Mouse (Mus musculus) midbrain, embryonic 10.5 days (tissue): ENCODE measurements at regions not wholly inside any gene's neighbourhood (a gene's known extent, or its start where the extent isn't known, plus 50 kb on each side); places are given as distances from the start of the nearest gene placed in this dataset.
"Not testable (repeated sequence)": the region's sequence is repeated elsewhere in the genome, so short reads cannot be mapped to it uniquely, and the experiment has no call there.

Source experiments
- DNase-seq: peaks from one replicate; pipeline ENCODE4 v3.0.0-alpha.2; 2017; ENCODE audit warnings: low spot score
- H3K27ac ChIP-seq: fragments of 300-500 bp; sonication (generic); replicated peaks from 2 replicates; pipeline ENCODE4 v1.5.1; 2016; ENCODE audit warnings: mild to moderate bottlenecking
- H3K27me3 ChIP-seq: fragments of 300-500 bp; sonication (generic); 2 replicates; pipeline ENCODE4 v1.6.1; 2016; ENCODE audit warnings: low read depth, mild to moderate bottlenecking; ENCODE audit not compliant: poor library complexity, severe bottlenecking
- H3K36me3 ChIP-seq: fragments of 300-500 bp; sonication (generic); 2 replicates; pipeline ENCODE4 v1.6.1; 2016; ENCODE audit warnings: mild to moderate bottlenecking, moderate library complexity
- H3K4me1 ChIP-seq: fragments of 300-500 bp; sonication (generic); 2 replicates; pipeline ENCODE4 v1.6.1; 2016
- H3K4me3 ChIP-seq: fragments of 300-500 bp; sonication (generic); 2 replicates; pipeline ENCODE4 v1.5.1; 2016; ENCODE audit warnings: mild to moderate bottlenecking, moderate library complexity
- H3K9me3 ChIP-seq: fragments of 300-500 bp; sonication (generic); replicated peaks from 2 replicates; pipeline ENCODE4 v1.6.1; 2016; ENCODE audit warnings: mild to moderate bottlenecking
- WGBS: fragments of 180-500 bp; shearing (Covaris S2); methylation state at CpG from one replicate; pipeline ENCODE4 v1.1.7; 2016; 5-methylcytosine and 5-hydroxymethylcytosine counted together

DNA sequence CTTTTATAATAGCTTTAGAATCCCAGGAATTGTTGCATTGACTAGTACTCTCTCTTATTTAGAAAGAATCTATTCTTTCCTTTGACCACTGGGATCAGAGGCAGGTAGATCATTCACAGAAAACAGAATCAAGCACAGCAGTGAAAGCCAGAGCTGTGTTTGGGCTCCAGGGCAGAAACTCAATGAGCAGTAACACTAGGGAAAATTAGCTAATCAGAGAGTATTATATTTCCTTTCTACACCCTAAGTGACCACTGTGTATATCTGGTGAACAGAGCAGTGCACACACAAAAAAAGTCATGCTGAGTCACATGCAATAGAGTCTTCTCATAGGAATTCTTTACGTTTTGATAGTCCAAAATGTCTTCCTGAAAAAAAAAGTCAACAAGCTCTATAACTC lies 542.5 kb upstream of the Klhl29 start:
- no peaks in the 10 kb centered on the region for H3K4me1 ChIP-seq
- no peak overlapping the region for H3K27ac ChIP-seq
- no peaks in the 10 kb centered on the region for H3K9me3 ChIP-seq
- no peaks in the 10 kb centered on the region for H3K36me3 ChIP-seq
- WGBS: 87% methylated on average over 1 of the region's 1 CpGs
- H3K27me3 ChIP-seq: no peaks in the 10 kb centered on the region
- no peak for DNase-seq
- no peak overlapping the region for H3K4me3 ChIP-seq

DNA sequence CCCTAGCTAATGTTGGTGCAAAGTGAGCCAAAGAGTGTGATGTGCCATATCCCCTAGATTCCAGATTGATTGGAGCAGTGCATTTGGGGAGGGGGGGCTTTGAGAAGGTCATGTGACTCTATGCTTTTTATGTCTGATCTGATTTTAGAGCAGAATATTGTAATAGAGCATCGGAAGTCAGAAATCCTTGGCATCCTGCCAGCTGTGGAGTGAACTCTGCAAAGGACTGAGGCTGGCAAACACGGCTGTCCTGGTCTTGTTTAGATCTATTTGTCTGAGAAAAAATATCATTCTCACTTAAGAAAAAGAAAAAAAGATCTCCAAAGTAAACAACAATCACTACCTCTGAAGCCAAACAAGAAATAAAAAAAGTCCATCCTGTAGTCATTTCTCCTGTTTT lies 530.8 kb upstream of the Klhl29 start:
- Histone ChIP-seq H3K27me3 (no peaks in the 10 kb centered on the region), H3K4me3 (no peak overlapping the region), H3K36me3 (no peaks in the 10 kb centered on the region), H3K4me1 (no peaks in the 10 kb centered on the region), H3K27ac (no peak overlapping the region), H3K9me3 (no peaks in the 10 kb centered on the region; the same call in 1 of the 2 replicates)
- no peak for DNase-seq
- WGBS: 87% methylated on average over 2 of the region's 2 CpGs

DNA sequence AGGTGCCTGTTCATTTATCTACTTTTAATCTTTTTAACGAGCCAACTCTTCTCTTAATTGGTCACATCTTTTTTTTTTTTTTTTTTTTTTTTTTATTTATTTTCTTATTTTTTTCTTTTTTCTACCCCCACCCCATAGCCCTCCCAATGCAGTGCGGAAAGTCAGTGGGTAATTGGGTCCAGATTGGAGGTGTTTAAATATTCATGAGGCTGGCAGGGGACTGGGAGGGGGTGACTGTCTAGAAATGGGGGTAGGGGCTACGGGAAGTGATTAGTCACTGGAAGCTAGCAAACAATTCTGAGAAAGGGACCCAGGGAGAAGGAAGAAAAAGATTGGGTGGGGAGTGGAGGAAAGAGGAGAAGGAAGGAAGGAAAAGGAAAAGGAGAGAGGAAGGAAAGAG lies 516.3 kb upstream of the Klhl29 start:
- WGBS: 65% methylated on average over 2 of the region's 3 CpGs
- DNase-seq, H3K4me3 ChIP-seq, H3K36me3 ChIP-seq, H3K27ac ChIP-seq, H3K4me1 ChIP-seq, H3K27me3 ChIP-seq, H3K9me3 ChIP-seq: not testable (repeated sequence)

DNA sequence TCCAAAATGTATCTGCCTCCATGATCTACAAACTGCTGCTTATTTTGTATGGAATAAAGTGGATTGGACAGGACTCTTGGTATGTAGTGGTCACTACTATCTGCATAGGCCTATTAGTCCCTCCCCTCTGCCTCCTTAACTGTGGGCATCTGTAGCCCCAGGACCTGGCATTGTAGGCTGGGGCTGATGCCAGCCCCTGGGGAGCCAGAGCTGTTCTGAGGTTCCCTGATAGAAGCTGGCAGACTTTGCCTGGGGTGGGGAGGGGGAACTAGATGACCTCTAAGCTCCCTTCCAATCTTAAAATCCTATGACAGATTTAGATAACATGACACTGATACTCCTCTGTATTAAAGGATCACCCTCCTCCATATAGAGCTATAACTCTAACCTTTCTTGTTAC lies 491.2 kb upstream of the Klhl29 start:
- Histone ChIP-seq H3K27me3 (no peaks in the 10 kb centered on the region), H3K4me1 (no peaks in the 10 kb centered on the region), H3K9me3 (no peaks in the 10 kb centered on the region), H3K36me3 (no peaks in the 10 kb centered on the region), H3K4me3 (no peak overlapping the region), H3K27ac (no peak overlapping the region)
- no peak for DNase-seq

DNA sequence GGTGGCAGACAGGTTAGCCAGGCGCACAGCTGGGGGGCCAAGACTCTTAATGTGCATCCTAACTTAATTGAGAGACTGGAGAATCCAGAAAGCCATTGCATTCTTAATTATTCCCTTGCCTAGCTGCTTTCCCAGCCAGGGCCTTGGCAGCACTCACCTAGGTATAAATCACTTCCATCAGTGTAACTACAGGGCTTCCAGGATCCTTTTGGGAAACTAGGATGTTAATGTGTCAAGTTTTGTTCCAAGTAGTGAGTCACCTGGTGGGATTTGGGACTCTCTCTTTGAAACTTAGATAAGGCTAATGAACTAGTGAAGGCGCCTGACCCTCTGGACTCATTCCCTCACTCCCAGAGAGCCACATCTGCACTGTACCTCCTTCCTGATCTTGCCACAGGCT lies 484.3 kb upstream of the Klhl29 start:
- no peak for DNase-seq
- Histone ChIP-seq H3K27me3 (no peaks in the 10 kb centered on the region), H3K9me3 (no peaks in the 10 kb centered on the region), H3K4me1 (0 out of 2 replicates have a peak, but pooled peaks cover 6% of the 10 kb centered on the region), H3K36me3 (no peaks in the 10 kb centered on the region), H3K27ac (no peak overlapping the region), H3K4me3 (no peak overlapping the region)
- WGBS: 83% methylated on average over 2 of the region's 2 CpGs

DNA sequence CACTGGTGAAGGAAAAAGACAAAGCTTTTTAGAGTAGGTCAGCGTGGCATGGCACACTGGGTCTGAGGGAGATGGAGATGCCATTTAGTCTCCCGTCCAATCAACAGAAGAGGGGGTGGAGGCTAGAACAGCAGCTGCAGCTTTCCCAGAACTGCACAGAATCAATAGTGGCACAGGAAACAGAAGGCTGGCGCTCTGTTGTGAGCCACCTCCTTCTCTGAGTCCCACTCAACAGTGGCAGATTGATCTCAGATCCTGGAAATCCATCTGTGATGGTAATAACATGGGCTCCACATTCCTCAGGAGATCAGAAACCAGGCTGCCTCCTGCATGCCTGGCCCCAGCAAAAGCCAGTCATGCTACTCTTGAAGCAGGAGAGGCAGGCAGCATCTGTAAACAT lies 480.9 kb upstream of the Klhl29 start:
- WGBS: 62% methylated on average over 3 of the region's 3 CpGs
- 0 out of 2 replicates have a peak, but pooled peaks cover 6% of the 10 kb centered on the region for H3K4me1 ChIP-seq
- H3K36me3 ChIP-seq: no peaks in the 10 kb centered on the region
- no peaks in the 10 kb centered on the region for H3K9me3 ChIP-seq
- DNase-seq: no peak
- H3K27ac ChIP-seq: no peak overlapping the region
- H3K27me3 ChIP-seq: no peaks in the 10 kb centered on the region
- H3K4me3 ChIP-seq: no peak overlapping the region

DNA sequence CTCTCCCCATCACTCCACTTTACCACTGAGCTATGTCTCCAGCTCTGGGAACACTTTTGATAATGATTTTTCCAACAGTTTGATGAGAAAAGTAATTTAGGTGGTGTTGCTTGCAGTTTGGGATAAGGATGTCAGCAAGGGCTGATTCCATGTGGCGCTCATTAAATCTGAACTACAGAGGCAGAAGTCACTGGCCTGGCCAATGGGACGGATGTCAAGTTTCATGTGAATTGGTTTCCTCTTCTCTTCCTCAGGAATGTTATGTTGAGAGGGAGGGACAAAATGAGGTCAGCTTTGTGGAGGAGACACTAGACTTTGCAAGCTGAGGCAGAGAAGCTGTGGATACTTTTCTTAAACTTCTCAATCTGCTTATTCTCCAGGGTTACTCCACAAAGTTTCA lies 434.9 kb upstream of the Klhl29 start:
- no peak overlapping the region for H3K27ac ChIP-seq
- H3K9me3 ChIP-seq: no peaks in the 10 kb centered on the region
- DNase-seq: no peak
- no peak overlapping the region for H3K4me3 ChIP-seq
- H3K4me1 ChIP-seq: peaks cover 12% of the 10 kb centered on the region
- no peaks in the 10 kb centered on the region for H3K27me3 ChIP-seq
- WGBS: 85% methylated on average over 2 of the region's 2 CpGs
- H3K36me3 ChIP-seq: no peaks in the 10 kb centered on the region

DNA sequence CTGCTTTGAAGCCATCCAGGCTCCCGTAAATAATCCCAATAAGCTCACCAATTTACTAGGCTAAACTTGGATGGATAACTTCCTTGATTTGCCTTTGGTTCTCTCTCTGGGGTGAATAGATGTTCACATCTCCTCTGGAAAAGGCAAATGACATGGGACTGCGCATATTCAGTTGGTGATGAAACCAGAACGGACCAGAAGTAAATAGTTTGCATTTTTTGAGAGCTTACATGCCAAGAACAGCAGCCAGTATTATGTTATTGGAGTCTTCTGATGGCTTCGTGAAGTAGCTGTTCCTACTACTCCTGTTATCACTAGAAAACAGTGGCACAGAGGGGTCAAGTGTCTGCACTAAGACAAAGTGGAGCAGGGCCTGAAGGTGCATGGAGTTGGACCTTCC lies 434.5 kb upstream of the Klhl29 start:
- Histone ChIP-seq H3K36me3 (no peaks in the 10 kb centered on the region), H3K27me3 (no peaks in the 10 kb centered on the region), H3K4me3 (no peak overlapping the region), H3K27ac (no peak overlapping the region), H3K9me3 (no peaks in the 10 kb centered on the region), H3K4me1 (peaks cover 12% of the 10 kb centered on the region)
- 79% methylated on average over 4 of the region's 4 CpGs for whole genome bisulfite sequencing
- DNase-seq: no peak

DNA sequence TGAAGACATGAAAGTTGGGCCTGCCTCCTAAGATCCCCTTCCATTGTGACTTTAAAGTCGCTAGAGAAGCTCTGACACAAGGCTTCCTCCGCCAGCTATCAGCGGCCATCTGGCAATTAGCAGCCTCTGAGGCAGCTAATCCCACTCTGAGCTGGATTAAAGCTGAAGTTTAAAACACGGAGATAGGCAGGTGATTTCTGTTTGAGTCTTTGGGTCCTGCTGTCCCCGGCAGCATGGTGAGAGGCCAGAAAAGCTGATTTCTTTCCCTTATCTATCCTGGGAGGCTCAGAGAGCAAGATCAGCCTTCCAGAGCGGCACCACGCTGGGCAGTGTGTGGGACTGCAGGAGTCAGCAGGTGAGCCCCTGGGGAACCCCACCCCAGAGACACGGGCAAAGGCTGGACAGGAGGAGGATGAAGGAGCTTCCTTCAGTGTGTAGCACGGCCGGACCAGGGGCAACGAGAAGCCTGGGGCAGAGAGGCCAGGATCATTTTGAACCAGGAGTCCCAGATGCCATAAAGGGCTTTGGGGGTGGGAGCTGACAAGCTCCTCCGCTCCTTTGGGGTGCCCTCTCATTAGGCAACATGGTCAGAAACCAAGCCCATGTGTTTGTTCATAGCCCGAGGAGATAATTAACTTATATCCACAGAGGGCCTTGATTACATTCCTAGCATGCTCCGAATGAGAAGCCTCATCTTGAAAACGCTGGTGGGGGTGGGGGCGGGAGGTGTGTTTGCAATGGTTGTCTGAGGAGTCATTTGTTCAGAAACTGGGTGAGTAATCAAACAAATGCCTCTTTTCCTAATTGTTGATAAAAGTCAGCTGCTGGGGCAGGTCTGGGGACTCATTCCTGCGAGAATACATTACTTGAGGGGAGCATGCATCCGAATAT lies 432.8 kb upstream of the Klhl29 start:
- Histone ChIP-seq H3K36me3 (no peaks in the 10 kb centered on the region), H3K4me3 (peak overlapping the region; percentile 7; the same call in 1 of the 2 replicates), H3K27ac (peak overlapping the region; percentile 68), H3K9me3 (no peaks in the 10 kb centered on the region), H3K4me1 (peaks cover 12% of the 10 kb centered on the region), H3K27me3 (no peaks in the 10 kb centered on the region)
- WGBS: 23% methylated on average over 18 of the region's 18 CpGs
- DNase-seq: peak; percentile 18

DNA sequence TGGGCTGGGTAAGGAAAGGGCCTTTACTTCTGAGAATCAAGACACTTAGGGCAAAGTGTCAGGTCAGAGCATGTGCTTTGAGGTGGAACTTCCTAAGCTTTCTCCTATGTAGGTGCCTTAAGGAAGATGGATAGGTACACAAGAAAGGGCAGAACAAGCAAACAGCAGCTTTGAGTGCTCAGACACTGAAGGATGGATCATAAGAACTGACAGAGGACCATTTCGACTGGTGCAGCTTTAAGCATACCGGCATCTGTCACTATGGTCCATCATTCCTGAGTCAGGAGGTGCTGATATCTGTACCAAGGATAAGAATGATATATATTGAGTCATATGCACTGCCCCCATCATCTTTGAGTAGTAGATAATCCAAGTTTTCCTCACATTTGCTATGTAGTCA lies 430.2 kb upstream of the Klhl29 start:
- no peaks in the 10 kb centered on the region for H3K36me3 ChIP-seq
- H3K9me3 ChIP-seq: no peaks in the 10 kb centered on the region
- no peak overlapping the region for H3K27ac ChIP-seq
- H3K27me3 ChIP-seq: no peaks in the 10 kb centered on the region
- no peak overlapping the region for H3K4me3 ChIP-seq
- 96% methylated on average over 2 of the region's 2 CpGs for WGBS
- peaks cover 12% of the 10 kb centered on the region for H3K4me1 ChIP-seq
- no peak for DNase-seq

DNA sequence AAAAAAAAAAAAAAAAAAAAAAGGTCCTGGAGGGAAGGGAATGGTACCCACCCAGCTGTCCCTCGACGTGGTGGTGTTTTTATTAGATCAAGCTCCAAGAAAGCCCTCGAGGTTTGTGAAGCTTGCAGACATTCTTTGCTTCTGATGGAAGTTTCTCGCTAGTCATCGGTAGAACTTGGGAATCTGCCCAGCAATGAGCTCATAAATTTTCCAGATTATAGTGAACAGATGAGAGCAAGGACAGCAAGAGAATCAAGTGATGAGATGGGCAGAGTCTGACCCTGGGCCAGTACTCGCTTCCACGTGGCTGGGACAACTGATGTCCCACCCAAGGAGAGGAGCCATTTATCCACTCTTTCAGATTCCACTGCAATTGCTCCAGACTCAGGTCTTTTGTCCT lies 417.6 kb upstream of the Klhl29 start:
- WGBS: 88% methylated on average over 7 of the region's 7 CpGs
- no peaks in the 10 kb centered on the region for H3K4me1 ChIP-seq
- no peaks in the 10 kb centered on the region for H3K27me3 ChIP-seq
- peak; percentile 3 for DNase-seq
- no peak overlapping the region for H3K4me3 ChIP-seq
- H3K9me3 ChIP-seq: no peaks in the 10 kb centered on the region
- H3K36me3 ChIP-seq: no peaks in the 10 kb centered on the region
- H3K27ac ChIP-seq: no peak overlapping the region

DNA sequence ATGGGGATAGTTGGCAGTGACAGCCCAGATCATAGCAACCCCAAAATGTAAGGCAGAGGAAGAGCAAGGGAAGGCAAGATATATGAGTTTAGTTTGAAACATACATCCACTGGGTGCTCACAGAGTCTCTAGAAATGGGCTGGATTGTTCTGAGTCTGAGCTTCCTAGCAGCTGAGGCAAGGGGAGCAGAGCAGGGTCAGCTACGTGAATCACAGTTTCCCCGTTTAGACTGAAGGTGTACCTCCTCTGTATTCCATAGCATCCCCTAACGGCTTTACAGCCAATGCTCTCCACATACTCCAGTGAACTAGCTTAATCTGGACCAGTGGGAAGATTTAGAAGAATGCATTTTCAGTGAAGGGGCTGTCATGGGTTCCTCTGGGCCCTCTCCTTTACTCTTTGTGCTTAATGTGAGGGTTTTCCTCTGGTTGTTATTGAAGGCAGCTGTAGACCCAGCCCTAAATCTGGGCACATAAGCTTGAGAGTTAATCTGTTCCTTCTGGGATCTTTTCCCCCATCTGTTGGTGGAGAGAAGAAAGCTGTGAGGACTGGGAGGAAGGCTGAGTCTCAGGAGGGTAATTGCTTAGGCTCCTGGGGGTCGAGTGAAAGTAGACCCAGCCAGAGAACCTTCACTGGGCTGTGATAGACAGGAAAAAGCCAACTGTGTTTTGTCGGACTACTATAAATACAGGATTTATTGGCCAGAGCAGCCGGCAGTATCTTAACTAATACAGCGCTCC lies 411.8 kb upstream of the Klhl29 start:
- H3K27me3 ChIP-seq: no peaks in the 10 kb centered on the region
- 64% methylated on average over 7 of the region's 7 CpGs for WGBS
- DNase-seq: no peak
- H3K9me3 ChIP-seq: no peaks in the 10 kb centered on the region
- no peak overlapping the region for H3K4me3 ChIP-seq
- H3K36me3 ChIP-seq: no peaks in the 10 kb centered on the region
- no peak overlapping the region for H3K27ac ChIP-seq
- H3K4me1 ChIP-seq: no peaks in the 10 kb centered on the region

DNA sequence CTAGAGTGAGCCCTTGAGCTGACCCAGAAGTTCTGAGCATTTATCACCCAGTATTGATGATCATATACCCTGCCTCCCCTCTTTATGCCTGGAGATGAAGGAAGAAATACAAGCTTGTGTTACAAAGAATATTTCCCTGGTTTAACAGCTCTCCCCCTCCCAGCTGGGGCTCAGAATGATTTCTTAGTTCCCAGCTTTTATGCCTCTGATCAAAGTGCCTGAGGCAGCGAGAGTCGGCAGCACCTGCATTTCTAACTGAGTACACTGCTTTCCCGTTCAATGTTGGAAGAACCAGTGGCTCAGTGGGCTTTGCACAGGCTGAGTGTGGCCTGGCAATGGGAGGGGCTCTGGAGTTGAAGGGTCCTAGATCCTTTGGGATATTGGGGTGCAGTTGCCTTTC lies 405.8 kb upstream of the Klhl29 start:
- H3K9me3 ChIP-seq: no peaks in the 10 kb centered on the region
- H3K27ac ChIP-seq: no peak overlapping the region
- H3K36me3 ChIP-seq: no peaks in the 10 kb centered on the region
- H3K4me1 ChIP-seq: no peaks in the 10 kb centered on the region
- no peak overlapping the region for H3K4me3 ChIP-seq
- H3K27me3 ChIP-seq: no peaks in the 10 kb centered on the region
- DNase-seq: no peak
- 71% methylated on average over 3 of the region's 3 CpGs for WGBS
